Mouse (Mus musculus) urinary bladder, postnatal 4 days (tissue): ENCODE results near the gene Olfr1501.
"Not testable (repeated sequence)": the region's sequence is repeated elsewhere in the genome, so short reads cannot be mapped to it uniquely, and the experiment has no call there.

Experiments
- DNase-seq, 2 experiments: peaks; one replicate each; pipeline ENCODE4 v3.0.0; 2021 to 2022; ENCODE audit warnings: low spot score in 2 of 2

Olfr1501 gene

GRCm38 (mm10) chr19:13850592-13850991, at the start of gene Olfr1501:
Olfr1501 (minus strand) TSS chr19:13850692.
- not testable (repeated sequence) for DNase-seq

DNA sequence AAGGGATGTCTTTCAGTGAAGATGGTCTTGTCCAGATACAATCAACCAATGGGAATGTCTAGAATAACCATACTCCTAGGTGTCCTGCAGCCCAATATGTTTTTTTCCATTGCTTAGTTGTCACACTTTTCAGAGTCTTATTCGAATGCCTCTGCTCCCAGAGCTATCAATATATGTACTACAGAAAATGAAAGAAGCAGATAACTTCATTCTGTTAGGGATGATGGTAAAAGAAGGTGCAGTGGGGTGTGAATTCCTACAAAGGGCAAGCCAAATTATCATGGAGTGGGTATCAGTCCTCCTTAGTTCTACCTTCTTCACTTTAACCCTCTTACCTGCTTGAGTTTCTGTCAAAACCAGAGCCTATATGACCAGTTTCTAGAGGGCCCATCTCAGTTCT, 47.3 kb upstream of the Olfr1501 start, which contains the start of gene Olfr1504:
Olfr1504 (minus strand) TSS at position 101 of the 400 bp plus-strand sequence.
- DNase-seq: no peak

DNA sequence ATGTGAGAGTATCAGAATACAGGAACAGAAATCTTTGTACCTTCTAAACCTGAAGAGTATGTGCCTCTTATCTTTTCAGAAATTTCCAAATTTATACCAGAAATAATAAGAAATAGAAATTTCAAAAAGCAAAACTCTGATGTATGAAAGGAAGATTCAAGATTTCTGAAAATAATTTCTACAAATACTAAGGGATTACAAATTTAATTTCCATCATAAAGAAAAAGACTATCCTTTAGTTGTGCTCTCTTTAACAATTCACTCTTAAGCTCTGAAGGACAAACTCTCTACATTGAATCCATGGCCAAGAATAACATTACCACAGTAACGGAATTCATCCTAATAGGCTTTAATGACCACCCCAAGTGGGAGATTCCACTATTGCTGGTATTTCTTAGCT, 11.0 kb upstream of the Olfr1501 start, which contains the start of gene Olfr1502:
Olfr1502 (plus strand) TSS at position 301 of the 400 bp plus-strand sequence.
- DNase-seq: no peak

DNA sequence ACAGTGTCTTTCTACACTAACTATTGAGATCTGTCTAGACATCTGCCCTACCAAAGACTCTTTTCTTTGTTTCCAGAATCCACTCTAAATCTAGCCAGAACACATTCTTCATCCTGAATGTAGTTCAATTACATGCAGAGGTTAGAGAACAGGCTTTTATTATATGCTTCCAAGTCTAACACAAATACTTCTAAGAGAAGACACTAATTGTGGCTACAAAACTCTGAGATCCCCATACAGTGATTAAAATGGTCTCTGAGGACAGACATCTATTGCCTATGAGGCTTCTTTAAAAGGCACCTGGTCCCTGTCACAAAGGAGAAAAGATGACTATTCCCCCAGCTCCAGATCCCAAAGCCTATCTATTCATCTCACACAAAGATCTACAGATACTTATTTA, 20.1 kb downstream of the Olfr1501 start, which contains the start of gene Olfr1500:
Olfr1500 (minus strand) TSS at position 101 of the 400 bp plus-strand sequence.
- DNase-seq: no peak

- DNase-seq: no peak
Measured at GRCm38 (mm10) chr19:13828447-13828846, 22.0 kb downstream of the Olfr1501 start.

DNA sequence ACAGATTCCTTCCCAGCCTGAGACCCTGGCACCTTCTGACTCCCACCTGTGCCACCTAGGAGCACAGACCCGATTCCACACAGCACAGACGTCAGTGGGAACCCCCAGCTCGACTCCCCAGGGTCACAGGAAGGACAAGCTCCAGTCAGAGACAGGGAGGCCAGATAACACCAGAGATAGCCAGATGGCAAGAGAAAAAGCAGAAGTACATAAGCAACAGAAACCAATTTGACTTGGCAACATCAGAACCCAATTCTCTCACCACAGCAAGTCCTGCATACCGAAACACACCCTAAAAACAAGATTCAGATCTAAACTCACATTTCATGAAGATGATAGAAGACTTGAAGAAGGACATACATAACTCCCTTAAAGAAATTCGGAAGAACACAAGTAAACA, 29.6 kb downstream of the Olfr1501 start:
- no peak for DNase-seq

DNA sequence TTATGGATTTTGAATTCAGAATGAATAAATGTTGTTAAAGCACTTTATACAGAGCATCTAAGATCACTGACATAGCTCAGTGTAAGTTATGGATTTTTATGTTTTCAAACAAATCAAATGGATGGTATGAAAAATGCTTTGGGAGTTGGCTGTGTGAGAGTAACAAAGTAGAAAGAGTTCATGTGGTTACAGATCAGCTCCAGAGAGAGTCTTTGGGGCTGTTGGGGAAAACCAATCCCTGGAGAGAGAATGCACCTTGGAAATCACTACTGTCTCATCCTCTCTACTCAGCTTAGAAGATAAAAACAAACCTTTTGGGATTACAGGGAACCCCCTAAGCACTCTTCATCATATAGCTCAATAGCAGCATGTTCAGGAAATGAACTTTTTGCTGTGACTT, 31.1 kb downstream of the Olfr1501 start, which contains the start of gene Olfr1499:
Olfr1499 (minus strand) TSS at position 101 of the 400 bp plus-strand sequence.
- no peak for DNase-seq

GRCm38 (mm10) chr19:13818827-13819226, 31.7 kb downstream of the Olfr1501 start:
- no peak for DNase-seq

DNA sequence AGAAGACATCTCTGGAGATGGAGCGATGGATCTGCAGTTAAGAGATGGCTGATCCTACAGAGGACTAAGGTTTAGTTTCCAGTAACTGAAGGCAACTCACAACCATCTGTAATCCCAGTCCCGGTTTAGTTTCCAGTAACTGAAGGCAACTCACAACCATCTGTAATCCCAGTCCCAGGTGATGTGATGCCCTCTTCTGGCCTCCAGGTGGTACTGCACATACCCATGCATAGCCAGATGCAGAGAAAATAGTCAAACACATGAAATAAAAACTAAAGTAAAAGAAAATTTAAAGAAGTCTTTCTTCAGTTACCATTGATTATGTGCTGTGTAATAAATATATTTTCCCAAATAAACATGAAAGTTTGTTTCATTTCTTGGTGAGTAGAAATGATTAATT, 37.7 kb downstream of the Olfr1501 start:
- DNase-seq: no peak

GRCm38 (mm10) chr19:13805486-13805885, 45.0 kb downstream of the Olfr1501 start:
- DNase-seq: not testable (repeated sequence)

DNA sequence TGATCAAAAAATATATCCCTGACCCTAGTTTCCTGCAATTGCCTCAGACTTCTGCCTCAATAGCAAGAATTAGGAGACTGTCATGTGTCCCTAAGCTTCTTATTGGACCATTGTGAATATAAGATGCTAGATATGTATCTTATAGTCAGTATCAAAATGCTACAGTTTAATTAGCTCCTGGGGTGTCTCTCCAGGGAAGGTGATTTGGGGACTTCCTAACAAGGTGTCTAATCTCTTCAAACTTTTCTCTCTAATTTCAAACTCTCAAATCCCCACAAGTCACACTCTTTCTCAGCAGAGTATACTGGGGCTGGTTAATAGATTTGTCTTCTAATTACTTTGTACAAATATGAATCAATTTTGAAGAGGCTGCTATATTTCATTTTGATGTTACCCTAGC, 52.4 kb downstream of the Olfr1501 start, which contains the start of gene Olfr1497:
Olfr1497 (minus strand) TSS at position 101 of the 400 bp plus-strand sequence.
- DNase-seq: no peak
